ENCODE assay signal across 9 mouse cellular contexts in genomic region chr1:123974621-123975020, GRCm38 (mm10).
DNase-seq lines count a peak whose midpoint lies in the region; ATAC-seq and TF ChIP-seq lines count a peak whose summit lies in the region.
"Had no signal": no experiment of that assay in that cellular context is flagged by ENCODE, and none has a peak within 500 bp of the region (broad histone marks: within the 10 kb centered on the region; RNA-seq: fewer than 3 reads in every experiment).

No protein-coding gene starts in this region.

- WGBS in lung, embryonic 14.5 days: 20% methylated on average over 3 of the region's 3 CpGs
- WGBS in lung, adult 2 months: 23% methylated on average over 3 of the region's 3 CpGs
- WGBS in intestine, embryonic 16.5 days: 22% methylated on average over 3 of the region's 3 CpGs

- no peaks in the 10 kb centered on the region for H3K4me1 ChIP-seq in lung, embryonic 14.5 days (ENCODE audit: insufficient read depth)
- H3K4me1 ChIP-seq in lung, adult 2 months (ENCODE audit: control insufficient read depth, insufficient read depth, low read length): no peaks in the 10 kb centered on the region
- H3K4me1 ChIP-seq in intestine, embryonic 16.5 days (ENCODE audit: control insufficient read depth, insufficient read depth, low read length): no peaks in the 10 kb centered on the region
- H3K4me1 ChIP-seq: embryonic facial prominence, embryonic 12.5 days; neural tube, embryonic 13.5 days had no signal

- no peaks in the 10 kb centered on the region for H3K9me3 ChIP-seq in lung, embryonic 14.5 days (ENCODE audit: low read depth, low read length)
- no peaks in the 10 kb centered on the region for H3K9me3 ChIP-seq in intestine, embryonic 16.5 days (ENCODE audit: control insufficient read depth, low read length)
- H3K9me3 ChIP-seq: embryonic facial prominence, embryonic 12.5 days; neural tube, embryonic 13.5 days had no signal

- H3K36me3 ChIP-seq in lung, embryonic 14.5 days (ENCODE audit: insufficient read depth): no peaks in the 10 kb centered on the region
- no peaks in the 10 kb centered on the region for H3K36me3 ChIP-seq in intestine, embryonic 16.5 days (ENCODE audit: control insufficient read depth, insufficient read depth, low read length)
- H3K36me3 ChIP-seq: embryonic facial prominence, embryonic 12.5 days; neural tube, embryonic 13.5 days had no signal

- H3K4me3 ChIP-seq in lung, embryonic 14.5 days (ENCODE audit: low read depth, low read length): no peak overlapping the region
- H3K4me3 ChIP-seq in lung, adult 2 months (replicated peaks; ENCODE audit: extremely low read depth, low read depth, low read length): no peak overlapping the region
- no peak overlapping the region for H3K4me3 ChIP-seq in intestine, embryonic 16.5 days (ENCODE audit: low read length)
- H3K4me3 ChIP-seq: embryonic facial prominence, embryonic 12.5 days; neural tube, embryonic 13.5 days had no signal

- TF ChIP-seq POLR2A in lung, adult 2 months (IDR thresholded peaks at IDR 0.05; ENCODE audit: borderline replicate concordance, extremely low read depth, low read depth, low read length): no peak

- H3K4me2 ChIP-seq in lung, embryonic 14.5 days: no peak overlapping the region
- H3K4me2 ChIP-seq in intestine, embryonic 16.5 days (ENCODE audit: low read depth, low read length): no peak overlapping the region
- H3K4me2 ChIP-seq: embryonic facial prominence, embryonic 12.5 days; neural tube, embryonic 13.5 days had no signal

- H3K27ac ChIP-seq in lung, embryonic 14.5 days (ENCODE audit: low read depth): no peak overlapping the region
- H3K27ac ChIP-seq in intestine, embryonic 16.5 days (ENCODE audit: low read length): no peak overlapping the region
- H3K27ac ChIP-seq: embryonic facial prominence, embryonic 12.5 days; neural tube, embryonic 13.5 days had no signal

- no peak for ATAC-seq in lung, embryonic 14.5 days (ENCODE audit: insufficient read depth)
- ATAC-seq in cerebellum, adult (ENCODE audit: insufficient number of reproducible peaks, low FRiP score, low TSS enrichment): 0 out of 2 replicates have a peak, but pooled peaks have one; percentile 41
- ATAC-seq in intestine, embryonic 16.5 days: no peak

- no peak overlapping the region for H3K9ac ChIP-seq in lung, embryonic 14.5 days
- H3K9ac ChIP-seq in intestine, embryonic 16.5 days (ENCODE audit: low read depth, low read length): no peak overlapping the region
- H3K9ac ChIP-seq: embryonic facial prominence, embryonic 12.5 days; neural tube, embryonic 13.5 days had no signal

- peak; percentile 51 for DNase-seq in lung, embryonic 14.5 days
- no peak for DNase-seq in lung, adult 2 months
- DNase-seq in R1 (ENCODE audit: low read depth, low spot score): peak; percentile 51
- DNase-seq in layer of hippocampus, adult 9-11 months: peak; percentile 10
- no peak for DNase-seq in adipocyte (ENCODE audit: low spot score)

- H3K27me3 ChIP-seq in lung, embryonic 14.5 days (ENCODE audit: insufficient read depth, low read length): no peaks in the 10 kb centered on the region
- H3K27me3 ChIP-seq in intestine, embryonic 16.5 days (replicated peaks; ENCODE audit: control insufficient read depth, insufficient read depth, low read length): no peaks in the 10 kb centered on the region
- H3K27me3 ChIP-seq: embryonic facial prominence, embryonic 12.5 days; neural tube, embryonic 13.5 days had no signal

- TF ChIP-seq CTCF in lung, embryonic 14.5 days (IDR thresholded peaks at IDR 0.05; ENCODE audit: low read depth): peak; percentile 40
- TF ChIP-seq CTCF in lung, adult 2 months (IDR thresholded peaks at IDR 0.05; ENCODE audit: insufficient read depth, low read length): no peak

Comparison
In these comparisons a context has a peak if more than half of its experiments do, and no peak if none do; other contexts are left out.
1. DNase-seq: peak in lung, embryonic 14.5 days (single experiment), R1 (single experiment) and layer of hippocampus, adult 9-11 months (single experiment); none in lung, adult 2 months (single experiment) and adipocyte (single experiment).